Mouse (Mus musculus): ENCODE measurements around the gene Tpmt.

Tpmt gene

DNA sequence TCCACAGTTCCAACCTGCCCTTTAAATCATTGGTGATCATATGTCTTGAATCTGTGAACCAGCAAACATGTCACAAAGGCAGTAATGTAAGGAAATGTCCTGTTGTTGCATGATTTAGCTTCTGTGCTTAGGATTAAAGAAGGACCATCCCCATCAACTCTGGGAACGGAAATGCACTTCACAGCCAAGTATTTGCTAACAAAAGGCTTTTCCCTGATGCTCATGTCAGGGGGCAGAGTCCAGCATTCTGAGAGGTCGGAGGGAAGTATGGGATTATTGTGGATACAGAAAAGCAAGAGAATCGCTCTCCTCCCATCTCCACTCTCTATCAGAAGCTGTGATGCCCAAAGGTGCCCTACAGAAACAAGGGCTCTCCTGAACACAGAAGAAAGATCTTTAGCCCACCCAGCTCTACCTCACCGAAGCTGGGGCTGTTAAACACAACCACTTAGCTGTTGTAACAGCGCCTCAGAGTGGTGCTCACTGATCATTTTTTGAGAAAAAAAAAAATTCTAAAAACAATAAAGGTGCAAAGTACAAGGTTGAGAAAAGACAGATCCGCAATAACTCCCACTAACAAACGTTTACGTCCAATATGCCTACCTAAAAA, 2.4 kb downstream of the Tpmt start:
- peak; percentile 15 for DNase-seq

- no peak for DNase-seq
Observed at GRCm38 (mm10) chr13:47040061-47040460, 4.5 kb downstream of the Tpmt start.

GRCm38 (mm10) chr13:47037946-47038345, 6.6 kb downstream of the Tpmt start:
- DNase-seq, result no peak

GRCm38 (mm10) chr13:47033602-47034001, 10.9 kb downstream of the Tpmt start:
- DNase-seq, result no peak

DNA sequence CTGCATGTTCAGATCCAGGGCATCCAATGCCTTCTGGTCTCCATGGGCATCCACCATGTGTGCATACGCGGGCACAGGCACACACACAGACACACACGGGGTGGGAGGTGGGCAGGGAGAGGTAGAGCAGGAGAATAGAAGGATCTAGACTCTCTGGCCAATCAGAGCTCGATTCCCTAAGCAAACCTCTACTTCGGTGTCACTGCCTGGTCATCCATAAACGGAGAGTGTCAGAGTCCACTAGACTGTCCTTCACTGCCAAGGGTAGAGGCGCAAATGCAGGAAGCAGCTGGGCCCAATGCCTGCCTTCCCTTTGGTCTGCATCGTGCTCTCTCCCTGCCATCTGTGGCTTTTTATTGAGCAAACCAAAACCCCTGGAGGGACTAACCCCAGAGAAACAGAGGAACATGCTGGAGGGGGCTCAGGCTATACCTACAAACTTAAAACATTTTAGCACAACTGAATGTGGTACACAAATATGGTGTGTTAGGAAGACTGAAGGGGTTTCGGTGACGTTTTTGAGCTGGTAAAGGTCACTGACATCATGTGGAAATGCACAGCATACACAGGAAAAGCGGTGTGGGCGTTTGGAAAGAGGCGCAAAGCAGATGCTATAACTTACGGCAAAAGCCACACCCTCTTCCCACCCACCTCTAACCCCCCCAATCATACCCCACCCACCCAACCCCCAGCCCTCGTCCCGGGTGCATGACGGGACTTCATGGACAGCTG, 14.0 kb downstream of the Tpmt start:
- no peak for DNase-seq

GRCm38 (mm10) chr13:47020798-47021197, 23.7 kb downstream of the Tpmt start:
- DNase-seq, result no peak

DNA sequence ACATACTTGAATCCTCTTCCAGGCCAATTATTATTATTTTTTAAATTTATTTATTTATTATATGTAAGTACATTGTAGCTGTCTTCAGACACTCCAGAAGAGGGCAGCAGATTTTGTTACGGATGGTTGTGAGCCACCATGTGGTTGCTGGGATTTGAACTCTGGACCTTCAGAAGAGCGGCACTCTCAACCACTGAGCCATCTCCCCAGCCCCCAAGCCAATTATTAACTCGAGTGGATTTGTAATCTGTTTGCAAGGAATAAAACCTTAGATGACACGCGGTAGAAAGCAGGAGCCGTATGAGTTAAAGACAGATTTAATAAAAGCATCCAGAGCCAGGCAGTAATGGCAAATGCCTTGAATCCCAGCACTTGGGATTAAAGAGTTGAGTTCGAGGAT, 24.8 kb downstream of the Tpmt start:
- DNase-seq, result no peak

DNA sequence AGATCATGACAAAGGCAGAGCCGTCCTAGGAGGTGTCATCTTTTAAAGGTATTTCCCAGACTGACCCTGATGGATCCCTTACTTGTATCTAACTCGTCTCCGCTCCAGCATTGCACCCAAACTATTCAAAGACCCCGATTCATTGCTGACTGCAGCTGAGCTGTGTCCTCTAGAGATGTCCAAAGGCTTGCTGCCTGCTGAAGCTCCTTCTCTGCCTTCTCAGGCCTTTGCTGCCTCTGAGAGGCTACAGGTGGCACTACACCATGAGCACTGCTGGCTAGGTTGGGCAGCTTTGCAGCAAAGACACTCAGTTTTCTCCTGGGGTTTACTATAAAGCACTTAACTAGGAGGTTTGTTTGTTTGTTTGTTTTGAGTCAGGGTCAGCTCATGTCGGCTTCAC, 27.3 kb downstream of the Tpmt start:
- peak; percentile 43 for DNase-seq

GRCm38 (mm10) chr13:47015195-47015501, 29.4 kb downstream of the Tpmt start:
- DNase-seq, result no peak

DNA sequence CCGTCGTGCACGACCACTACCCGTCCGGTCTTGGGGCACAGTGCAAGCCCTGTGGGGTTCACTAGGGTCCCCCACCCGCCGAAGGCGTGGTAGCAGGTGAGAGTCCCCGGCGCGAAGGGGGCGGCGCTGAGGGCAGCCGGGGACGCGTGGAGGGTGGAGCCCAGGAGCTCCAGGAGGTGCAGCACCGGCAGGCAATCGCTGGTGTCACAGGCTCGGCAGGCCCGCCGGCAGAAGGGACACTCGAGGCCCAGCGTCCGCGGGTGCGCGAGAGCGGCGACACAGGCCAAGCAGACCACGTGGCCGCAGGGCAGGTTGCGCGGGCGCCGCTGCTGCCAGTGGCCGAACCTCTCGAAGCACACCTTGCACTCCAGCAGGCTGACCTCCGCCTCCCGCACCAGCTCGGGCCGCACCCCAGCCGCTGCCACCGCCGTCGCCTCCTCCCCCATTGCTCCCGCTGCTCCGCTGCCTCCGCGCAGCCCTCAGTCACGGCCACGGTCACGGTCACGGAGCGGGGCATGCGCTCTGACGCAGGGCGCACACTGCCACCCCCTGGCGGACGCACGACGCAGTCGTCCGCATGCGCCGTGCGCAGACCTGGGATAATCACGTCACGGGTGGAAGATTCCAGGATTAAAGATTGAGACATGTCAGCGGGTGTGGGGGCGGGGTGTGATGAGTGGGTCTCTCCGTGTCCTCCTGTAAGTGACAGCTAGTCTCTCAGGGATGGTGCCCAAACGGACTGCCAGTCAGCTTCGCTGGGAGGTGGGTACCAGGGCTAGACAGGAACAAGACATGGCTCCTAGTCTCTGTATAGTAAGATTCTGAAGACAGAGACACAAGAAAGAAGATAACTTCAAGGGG, 30.0 kb downstream of the Tpmt start, which contains the start of gene Nhlrc1:
Nhlrc1 (minus strand) TSS at position 517 of the 861 bp plus-strand sequence.
- peak; percentile 83 for DNase-seq

DNA sequence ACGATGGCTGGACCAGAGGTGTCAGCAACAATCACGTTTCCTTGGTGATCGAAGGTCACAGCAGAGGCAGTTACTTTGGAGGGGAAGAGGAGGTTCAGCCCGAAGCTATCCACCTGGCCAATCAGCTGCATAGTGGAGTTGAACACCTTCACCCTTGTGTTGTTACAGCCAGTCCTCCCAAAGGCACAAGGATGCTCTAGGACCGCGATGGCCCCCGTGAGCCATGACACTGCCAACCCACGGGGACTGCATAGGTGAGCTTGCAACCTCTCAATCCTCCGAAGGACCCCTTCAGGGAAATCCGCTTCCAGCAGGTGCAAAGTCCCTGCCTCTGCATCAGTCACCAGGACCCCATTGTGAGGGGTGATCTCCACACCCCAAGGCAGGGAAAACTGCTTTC, 30.8 kb downstream of the Tpmt start:
- peak; percentile 24 for DNase-seq

- DNase-seq, result no peak
Observed at GRCm38 (mm10) chr13:47001590-47001989, 42.9 kb downstream of the Tpmt start.

- no peak for DNase-seq
Observed at GRCm38 (mm10) chr13:46999498-46999897, 45.0 kb downstream of the Tpmt start.

DNA sequence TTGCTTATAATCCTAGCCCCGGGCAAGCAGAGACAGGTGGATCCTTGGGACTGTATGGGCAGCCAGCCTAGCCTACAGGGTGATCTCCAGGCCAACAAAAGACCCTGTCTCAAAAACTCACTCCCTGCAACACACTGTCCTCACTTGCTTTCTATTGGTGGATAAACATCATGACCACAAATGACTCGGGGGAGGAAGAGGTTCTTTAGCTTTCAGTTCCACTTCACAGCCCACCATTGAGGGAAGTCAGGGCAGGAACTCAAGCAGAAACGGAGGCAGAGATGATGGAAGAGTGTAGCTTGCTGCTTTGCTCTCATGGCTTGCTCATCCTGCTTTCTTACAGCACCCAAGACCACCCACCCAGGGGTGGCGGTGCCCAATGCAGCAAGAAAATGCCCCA, 47.2 kb downstream of the Tpmt start:
- no peak for DNase-seq

GRCm38 (mm10) chr13:46993274-46993551, 51.3 kb downstream of the Tpmt start:
- DNase-seq, result peak; percentile 68

DNA sequence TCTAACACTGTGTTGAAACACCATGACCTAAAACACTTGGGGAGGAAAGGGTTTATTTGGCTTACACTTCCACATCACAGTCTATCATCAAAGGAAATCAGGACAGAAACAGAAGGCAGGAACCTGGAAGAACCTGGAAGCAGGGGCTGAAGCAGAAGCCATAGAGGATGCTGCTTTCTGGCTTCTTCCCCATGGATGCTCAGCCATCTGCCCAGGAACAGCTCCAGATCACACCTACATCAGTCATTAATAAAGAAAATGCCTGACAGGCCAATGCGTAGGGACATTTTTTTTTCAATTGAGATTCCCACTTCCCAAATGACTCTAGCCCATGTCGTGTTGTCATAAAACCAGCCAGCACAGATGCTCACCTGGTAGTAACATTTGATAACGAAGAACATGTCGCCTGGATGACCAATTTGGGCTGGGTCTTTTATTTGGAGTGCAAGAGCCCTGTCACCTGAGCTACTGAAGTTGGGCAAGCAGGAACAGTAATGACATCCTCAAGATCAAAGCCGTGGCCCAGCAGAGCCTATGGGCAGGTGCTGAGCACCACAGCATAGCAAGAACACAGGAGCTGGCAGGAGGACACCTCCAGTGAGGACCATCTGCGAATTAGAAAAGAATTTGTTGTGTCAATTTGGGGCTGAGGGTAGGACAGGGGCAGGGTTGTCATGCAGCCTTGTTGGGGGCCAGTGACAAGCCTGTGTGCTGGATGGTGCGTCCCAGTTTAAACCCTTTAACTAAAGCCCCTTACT, 51.8 kb downstream of the Tpmt start:
- peak; percentile 46 for DNase-seq

- DNase-seq, result no peak
Observed at GRCm38 (mm10) chr13:46990376-46991011, 54.0 kb downstream of the Tpmt start.

- DNase-seq, result no peak
Observed at GRCm38 (mm10) chr13:46987941-46988340, 56.6 kb downstream of the Tpmt start.

GRCm38 (mm10) chr13:46986208-46986607, 58.3 kb downstream of the Tpmt start:
- no peak for DNase-seq

GRCm38 (mm10) chr13:46983878-46984277, 60.7 kb downstream of the Tpmt start:
- DNase-seq, result no peak

- no peak for DNase-seq
Observed at GRCm38 (mm10) chr13:46979836-46980490, 64.6 kb downstream of the Tpmt start.

DNA sequence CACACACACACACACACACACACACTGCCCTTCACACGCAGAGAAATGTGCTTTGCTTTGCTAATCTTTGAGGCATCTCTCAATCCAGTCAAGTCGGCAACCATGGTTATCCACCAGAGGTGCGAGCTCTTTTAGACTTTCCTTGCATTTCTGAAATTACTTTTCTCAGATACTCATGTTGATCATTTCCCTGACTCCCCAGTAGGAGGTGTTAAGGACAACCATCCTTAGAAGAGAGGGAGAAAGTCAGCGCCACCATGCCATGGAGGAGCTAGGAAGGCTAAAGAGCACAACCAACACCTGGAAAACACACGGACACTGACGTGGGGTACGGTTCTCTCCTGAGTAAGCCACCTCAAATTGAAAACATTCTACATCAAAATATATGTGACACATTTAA, 68.0 kb downstream of the Tpmt start:
- no peak for DNase-seq

All from cerebellum, adult 8-10 months (tissue).